Mouse (Mus musculus) megakaryocyte, embryonic 14.5 days (primary cell): ENCODE results near the gene Acot4.

Source experiments
- FLI1 ChIP-seq: IDR thresholded peaks from 2 replicates; pipeline ENCODE4 v1.6.1; 2012; ENCODE audit warnings: low read length, inconsistent platforms, mixed read lengths
- GATA1 ChIP-seq: IDR thresholded peaks from 3 replicates; pipeline ENCODE4 v1.6.1; 2012; ENCODE audit warnings: mixed read lengths, low read length, inconsistent platforms, borderline replicate concordance

- TF ChIP-seq GATA1 (no peak), FLI1 (no peak)
These were observed 25.0 kb upstream of the Acot4 start for GRCm38 (mm10) chr12:84013130-84013529.
